Mouse (Mus musculus) CD4-positive, CD25-positive, alpha-beta regulatory T cell, adult 2 months (primary cell): ENCODE data around the gene Olfr1022.

Experiments used
- DNase-seq: peaks from one replicate; pipeline ENCODE4 v3.0.0-alpha.2; 2012; ENCODE audit warnings: low read depth, low spot score

The Olfr1022 gene

DNA sequence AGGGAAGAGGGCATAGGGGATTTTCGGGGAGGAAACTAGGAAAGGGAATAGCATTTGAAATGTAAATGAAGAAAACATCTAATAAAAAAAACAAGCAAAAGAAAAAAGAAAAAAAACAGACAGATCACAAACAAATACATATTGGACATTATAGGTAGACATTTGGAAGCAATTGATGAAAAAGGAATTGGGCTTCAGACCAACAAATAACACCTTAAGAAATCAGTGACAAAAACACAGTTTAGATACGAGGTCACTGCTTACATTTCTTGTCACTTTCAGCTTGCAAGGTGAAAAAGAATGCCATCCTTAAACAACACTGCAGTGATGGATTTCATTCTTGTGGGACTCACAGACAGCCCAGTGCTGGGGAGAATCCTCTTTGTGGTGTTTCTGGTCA, at the start of gene Olfr1022:
Gene Olfr1022, plus strand, starts transcription at position 301 of the 400 bp plus-strand sequence.
- DNase-seq = no peak

DNA sequence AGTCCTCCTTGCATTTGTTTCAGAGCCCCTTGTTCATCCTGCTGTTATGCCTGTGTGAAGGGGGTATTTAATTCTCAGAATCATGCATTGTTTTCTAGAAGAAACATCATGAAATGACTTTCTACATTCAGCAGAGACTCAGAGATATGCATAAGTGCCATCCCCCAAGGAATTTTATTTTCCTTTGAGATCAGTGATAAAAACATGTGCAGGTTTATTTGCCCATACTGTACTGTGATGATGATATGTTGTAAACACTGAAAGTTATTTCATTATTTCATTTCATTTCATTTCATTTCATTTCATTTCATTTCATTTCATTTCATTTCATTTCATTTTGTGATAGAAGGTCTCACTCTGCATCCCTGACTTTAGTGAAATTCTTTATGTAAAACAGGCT, 23.0 kb upstream of the Olfr1022 start, which contains the start of gene Olfr1019:
Gene Olfr1019, minus strand, starts transcription at position 101 of the 400 bp plus-strand sequence.
- no peak for DNase-seq

DNA sequence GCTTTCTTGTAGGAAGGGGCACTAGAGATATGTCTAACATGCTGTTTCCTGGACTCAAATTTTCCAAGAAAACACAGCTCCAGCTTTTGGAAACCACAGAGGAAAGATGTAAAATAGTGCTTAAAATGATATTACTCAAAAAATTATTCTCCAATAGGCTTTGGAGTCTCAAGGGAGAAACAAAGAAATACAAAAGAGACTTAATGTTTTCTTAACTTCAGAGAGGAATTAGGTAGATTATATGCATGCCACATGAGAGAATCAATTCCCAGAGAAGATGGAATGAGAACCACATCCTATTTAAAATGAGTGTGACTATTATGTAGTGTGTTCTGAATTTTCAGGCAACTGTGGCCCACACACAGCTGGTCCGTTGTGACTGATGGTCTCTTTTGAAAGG, 21.7 kb upstream of the Olfr1022 start, which contains the start of gene Olfr1020:
Gene Olfr1020, plus strand, starts transcription at position 301 of the 400 bp plus-strand sequence.
- no peak for DNase-seq

DNA sequence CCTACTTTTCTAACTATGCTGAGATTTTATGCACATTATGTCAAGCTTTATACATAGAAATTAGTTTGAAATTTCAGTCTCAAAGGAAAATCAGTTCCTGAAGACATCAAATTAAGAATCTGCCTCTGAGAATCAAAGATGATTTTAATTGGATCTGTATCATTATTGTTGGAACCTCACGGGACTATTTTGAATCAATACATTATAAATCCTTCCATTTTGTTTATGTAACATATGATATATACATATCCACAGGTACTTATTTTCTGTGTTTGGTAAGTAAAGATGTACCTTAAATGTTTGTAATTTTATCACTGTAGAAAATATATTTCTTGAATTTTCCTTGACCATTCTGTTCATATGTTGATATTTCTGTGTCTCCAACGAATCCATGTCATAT, 16.9 kb downstream of the Olfr1022 start, which contains the start of gene Olfr1023:
Gene Olfr1023, plus strand, starts transcription at position 301 of the 400 bp plus-strand sequence.
- no peak for DNase-seq

DNA sequence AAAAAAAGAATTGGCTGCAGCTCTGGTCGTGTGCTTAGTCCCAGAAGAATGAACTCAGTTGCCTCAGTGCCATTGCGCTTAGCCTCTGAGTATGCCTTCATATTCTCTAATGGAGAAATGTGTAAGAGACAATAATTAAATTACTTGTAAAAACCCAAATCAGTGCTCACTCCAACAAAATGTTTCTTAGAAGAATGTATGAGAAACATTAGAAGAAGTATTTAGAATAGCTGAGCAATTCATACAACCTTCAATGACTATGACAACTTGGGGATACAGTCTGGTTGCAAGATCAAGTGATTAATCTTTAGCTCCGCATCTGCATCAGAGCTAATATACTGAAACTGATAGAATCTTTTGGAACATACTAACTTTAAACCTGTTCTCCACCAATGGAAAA, 36.6 kb downstream of the Olfr1022 start, which contains the start of gene Olfr1024:
Gene Olfr1024, minus strand, starts transcription at position 101 of the 400 bp plus-strand sequence.
- DNase-seq = no peak

DNA sequence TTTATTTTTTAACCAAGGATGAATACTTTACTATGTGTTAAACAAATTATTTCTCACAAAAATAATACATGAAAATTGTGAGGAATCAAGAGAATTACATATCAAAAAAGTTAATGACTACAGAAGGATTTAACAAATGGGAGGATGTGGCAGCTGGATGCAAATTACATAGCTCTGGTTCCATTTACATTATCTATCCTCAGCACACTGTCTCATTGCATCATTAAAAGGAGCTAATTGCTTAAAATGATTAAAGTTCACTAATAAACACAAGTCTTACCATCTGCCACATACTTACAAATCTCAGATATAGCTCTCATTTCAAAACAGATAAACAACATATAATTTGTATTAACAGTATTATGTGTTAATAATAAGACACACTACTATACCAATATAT, 44.8 kb downstream of the Olfr1022 start:
- DNase-seq = no peak

DNA sequence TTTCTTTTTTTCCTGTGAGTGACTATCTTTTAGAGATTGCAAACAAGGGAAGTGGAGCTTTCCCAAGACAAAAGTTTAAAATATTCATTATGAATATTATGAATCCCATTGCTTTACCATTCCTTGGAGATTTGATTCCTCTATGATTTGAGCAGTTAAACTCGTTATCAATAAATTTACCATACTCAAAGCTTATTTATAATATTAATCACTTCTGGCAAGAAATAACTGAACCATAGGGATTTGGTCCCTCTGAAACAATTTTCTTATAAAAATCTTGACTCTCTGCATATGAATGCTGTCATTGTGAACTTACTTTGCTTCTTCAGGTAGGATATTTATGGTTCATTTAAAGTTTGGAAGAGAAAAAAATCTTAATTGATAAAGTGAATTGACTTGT, 46.5 kb downstream of the Olfr1022 start, which contains the start of gene Olfr1025-ps1:
Gene Olfr1025-ps1, plus strand, starts transcription at position 301 of the 400 bp plus-strand sequence.
- DNase-seq = no peak
